Mouse (Mus musculus) 416B (cell line): Measurements from ENCODE around the gene C77080.
A peak's percentile ranks its signal among the peaks of the same experiment; 100 is the strongest.

Experiments
- DNase-seq: peaks from one replicate; pipeline ENCODE4 v3.0.0; 2011; ENCODE audit warnings: low read depth

Gene C77080

GRCm38 (mm10) chr4:129268698-129269097 is 7.5 kb upstream of the C77080 start:
- peak; percentile 79 for DNase-seq

GRCm38 (mm10) chr4:129266821-129267220 is 5.6 kb upstream of the C77080 start:
- no peak for DNase-seq

DNA sequence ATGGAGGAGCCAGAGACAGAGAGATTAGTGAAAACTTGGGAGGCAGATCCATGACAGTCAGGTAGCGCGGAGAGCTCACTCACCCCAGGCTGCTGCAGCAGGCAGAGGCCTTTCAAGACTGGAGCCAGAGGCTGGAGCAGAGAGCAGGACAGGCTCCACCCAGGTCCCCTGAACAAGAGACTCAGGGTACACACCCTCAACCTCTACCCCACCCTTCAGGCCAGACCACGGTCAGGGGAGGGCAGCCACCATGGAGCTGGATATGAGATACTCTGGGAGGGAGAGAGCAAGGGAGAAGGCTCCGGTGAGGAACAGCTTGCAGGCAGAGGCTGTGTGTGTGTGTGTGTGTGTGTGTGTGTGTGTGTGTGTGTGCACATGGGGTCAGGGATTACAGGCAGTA is 5.0 kb upstream of the C77080 start:
- DNase-seq = no peak

DNA sequence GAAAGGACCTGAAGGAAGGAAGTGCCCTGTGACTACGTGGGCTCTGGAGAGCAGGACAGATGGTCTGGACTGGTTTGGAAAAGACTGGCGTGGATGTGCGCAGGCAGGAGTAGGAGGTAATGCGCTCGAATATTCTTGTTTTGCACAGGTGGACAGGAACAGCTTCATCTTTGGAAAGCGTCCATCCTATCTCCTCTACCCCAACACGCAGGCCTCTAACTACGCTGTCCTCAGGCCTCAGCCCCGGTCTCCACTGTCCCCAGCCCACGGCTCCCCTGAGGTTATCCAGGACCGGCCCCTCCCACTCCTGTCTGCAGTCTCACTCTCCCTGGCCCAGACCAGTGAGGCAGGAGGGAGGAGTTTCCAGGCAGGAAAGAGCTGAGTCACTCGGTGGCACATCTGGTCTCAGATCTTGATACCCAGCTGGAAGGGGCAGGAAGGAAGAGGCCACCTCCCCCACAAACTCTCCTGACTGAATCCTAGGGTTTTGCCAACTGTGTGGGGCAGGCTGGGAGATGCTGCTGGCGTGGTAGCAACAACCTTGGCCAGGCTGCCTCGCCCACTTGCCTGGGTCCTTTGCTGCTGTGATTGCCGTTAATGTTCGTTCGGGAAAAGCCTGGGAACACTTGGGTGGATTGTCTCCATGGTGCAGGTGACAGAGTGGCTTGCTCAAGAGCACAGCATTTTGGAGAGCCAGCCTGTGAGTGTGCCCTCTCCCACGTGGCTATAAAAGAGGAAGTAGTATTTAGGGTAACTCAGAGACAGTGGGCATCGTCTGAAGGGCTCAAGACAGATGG is 2.2 kb upstream of the C77080 start:
- DNase-seq = peak; percentile 98

DNA sequence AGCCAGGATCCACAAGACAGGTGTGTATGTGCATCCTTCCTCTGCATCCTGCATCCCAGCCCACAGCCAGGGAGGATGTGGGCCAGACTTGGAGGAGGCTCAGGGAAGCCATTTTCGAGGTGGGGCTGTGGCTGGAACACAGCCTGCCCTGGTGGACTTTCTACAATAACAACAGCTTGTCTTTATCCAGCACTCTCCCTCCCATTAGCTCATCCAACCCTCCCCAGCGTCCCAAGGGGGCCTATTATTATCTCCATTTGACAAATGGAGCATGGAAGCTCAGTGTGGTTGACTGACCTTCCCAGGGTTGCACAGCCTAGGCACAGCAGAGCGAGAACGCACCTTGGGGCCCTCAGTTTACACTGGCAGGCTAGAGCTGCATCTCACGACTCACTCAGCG is 526 bp downstream of the C77080 start:
- no peak for DNase-seq

GRCm38 (mm10) chr4:129259101-129259500 is 2.1 kb downstream of the C77080 start:
- DNase-seq = no peak

- DNase-seq = no peak
Measured at GRCm38 (mm10) chr4:129256450-129257380, 4.5 kb downstream of the C77080 start.

GRCm38 (mm10) chr4:129254571-129254970 is 6.6 kb downstream of the C77080 start:
- no peak for DNase-seq

DNA sequence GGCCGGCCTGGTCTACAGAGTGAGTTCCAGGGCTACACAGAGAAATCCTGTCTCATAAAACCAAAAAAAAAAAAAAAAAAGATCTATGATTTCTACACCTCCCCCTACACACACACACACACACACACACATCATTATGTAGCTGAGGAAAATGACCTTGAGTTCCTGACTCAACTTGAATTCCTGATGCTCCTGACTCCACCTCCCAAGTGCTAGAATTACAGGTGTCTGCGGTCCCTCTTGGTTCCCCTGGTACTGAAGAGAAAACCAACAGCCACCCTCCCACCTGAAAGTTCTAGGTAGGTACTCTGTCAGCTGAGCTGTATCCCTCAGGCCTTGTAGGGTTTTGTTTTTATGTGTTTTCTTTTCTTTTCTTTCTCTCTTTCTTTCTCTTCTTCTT is 8.7 kb downstream of the C77080 start:
- no peak for DNase-seq

DNA sequence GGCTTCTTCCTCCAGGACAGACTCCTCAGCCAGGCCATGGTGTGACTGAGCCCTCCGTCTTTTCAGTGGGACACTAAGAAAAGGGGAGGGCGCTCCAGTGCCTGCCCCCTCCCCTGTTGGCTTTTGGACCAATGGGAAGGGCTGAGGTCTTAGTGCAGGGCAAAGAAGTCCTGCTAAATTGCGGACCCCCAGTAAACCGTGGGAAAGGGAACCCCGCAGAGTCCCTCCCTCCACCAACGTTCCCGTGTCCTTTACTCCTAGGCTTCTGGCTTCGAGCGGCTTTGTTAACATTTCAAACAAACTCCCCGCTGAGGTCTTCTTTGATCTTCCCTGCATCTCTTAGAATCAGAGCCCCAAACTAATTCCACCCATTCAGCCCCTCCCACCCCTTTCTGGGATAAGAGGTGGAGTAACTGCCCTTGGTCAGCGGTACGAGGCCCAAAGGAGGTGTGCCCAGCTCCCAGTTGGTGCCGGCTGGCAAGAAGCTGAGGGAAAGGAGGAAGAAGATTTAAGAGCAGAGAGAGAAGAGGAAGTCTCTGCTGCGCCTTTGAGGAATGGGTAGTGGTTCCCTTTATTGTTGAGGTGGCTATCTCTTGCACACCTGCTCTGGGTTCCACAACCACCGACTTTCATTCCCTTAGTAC is 9.6 kb downstream of the C77080 start:
- no peak for DNase-seq

DNA sequence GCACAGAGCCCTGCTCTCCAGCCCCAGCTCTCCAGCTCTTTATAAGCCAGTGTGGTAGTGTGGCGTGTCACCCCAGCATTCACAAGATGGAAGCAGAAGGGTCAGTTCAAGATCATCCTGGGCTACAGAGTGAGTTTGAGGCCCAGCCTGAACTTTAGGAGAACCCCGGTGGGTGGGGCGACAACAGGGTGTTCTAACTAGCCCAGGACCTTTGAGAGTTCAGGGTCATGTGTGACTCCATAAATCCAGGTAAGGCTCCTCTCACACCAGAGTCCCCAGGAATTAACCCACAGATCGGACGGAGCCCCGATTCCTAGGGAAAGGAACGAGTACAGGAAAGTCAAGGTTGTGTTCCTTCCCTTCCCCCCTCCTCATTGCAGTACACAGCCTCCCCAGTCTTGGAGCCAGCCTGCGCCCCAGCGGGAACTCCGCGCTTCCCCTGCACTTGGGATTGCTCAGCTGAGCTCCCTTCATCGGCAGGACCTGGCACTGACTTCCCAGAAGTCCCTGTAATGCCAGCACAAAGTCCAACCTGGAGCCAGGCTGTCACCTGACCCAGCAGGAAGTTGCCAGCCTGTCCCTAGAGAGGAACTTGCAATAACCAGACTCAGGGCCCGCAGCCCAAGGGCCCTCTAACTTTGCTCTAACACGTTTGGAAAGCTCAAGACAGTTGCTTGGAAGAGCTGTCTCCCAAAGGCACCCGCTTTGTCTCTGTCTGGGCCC is 10.3 kb downstream of the C77080 start:
- DNase-seq = no peak

DNA sequence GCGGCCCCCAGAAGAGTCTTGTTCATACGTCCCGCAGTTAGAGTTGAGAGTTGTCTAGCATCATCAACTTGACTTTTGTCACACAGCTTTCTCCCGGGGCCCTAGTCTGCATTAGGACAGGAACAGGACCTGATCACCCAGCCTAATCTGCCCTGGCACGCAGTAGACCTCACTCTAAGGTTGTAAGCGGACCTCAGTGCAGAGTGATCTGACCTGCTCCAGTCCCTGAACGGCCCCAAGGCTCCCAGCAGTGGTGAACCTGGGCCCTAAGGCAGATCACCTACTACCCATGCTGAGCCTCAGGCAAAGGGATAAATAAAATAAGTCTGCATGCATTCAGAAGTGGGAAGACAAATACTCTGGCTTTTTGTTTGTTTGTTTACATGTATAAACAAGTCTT is 11.9 kb downstream of the C77080 start:
- no peak for DNase-seq

GRCm38 (mm10) chr4:129248243-129248767 is 12.9 kb downstream of the C77080 start:
- DNase-seq = no peak

GRCm38 (mm10) chr4:129247381-129248242 is 13.6 kb downstream of the C77080 start:
- no peak for DNase-seq

DNA sequence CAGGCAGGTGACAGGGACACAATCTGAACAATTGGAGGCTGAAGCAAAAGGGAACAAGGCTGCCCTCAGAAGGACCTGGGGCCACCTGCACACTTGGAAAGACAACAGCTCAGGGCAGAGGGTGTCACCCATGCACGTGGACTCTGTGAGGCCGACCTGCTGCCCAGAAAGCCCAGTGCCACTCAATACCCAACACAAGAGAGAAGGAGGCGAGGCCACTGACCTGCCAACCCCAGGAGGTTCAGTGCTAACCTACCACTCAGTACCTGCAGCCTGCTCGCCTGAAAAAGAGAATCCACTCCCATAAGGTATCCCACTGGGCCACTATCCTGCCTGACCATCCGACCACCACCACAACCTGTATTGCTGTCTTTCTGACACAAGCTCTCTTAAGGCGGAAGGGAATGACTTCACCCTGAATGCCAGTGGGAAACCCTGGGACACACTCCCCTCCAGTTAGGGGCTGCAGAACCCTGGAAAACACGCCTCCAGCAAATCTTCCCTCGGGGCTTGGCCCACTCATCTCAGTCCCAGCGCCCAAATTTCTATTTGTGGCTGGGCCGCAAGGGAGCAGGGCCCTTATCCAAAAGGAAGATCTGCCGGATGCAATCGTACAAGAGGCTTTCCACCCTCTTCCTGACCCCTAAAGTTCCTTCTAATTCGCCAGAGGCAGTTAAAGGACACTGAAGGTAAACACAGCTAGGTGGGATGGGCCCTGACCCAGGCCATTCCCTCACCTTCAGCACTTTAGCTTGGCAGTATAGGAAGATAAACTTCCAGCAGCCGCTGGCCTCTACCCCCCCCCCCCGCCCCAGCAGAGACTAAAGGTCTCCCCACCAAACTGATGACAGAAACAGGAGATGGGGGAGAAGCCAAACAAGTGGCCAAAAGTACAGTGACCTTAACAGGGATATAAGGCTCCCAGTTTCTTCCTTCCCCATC is 14.6 kb downstream of the C77080 start:
- no peak for DNase-seq

DNA sequence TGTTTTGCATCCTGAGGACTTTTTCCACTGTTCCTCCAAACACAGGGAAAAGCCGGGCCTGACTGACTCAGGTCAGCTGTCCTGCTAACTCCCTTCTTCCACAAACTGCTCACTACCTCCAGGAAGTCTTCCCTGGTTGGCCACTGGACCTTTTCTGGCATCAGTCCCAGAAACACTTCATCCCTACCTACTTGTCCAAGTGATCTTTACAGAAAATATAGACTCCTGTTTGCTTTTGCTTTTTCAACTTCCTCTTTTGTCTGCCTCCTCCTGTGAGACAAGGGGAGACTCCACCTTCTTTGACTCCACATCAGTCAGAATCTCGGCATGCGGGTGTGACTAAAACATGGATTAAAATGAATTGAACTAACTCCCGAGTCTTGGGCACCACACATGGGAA is 16.4 kb downstream of the C77080 start:
- peak; percentile 78 for DNase-seq

GRCm38 (mm10) chr4:129242761-129243160 is 18.4 kb downstream of the C77080 start:
- DNase-seq = no peak

GRCm38 (mm10) chr4:129242327-129242726 is 18.9 kb downstream of the C77080 start:
- DNase-seq = no peak

GRCm38 (mm10) chr4:129241898-129242297 is 19.3 kb downstream of the C77080 start:
- no peak for DNase-seq

- DNase-seq = no peak
Measured at GRCm38 (mm10) chr4:129239075-129239474, 22.1 kb downstream of the C77080 start.
